Mouse (Mus musculus) CH12.LX (cell line): Measurements from ENCODE around the gene Maml2. TPM values are rescaled to one million over a fixed set of nuclear protein-coding genes. Genes with fewer than 3 reads are reported as not detected.

Experiments
- DNase-seq: peaks from one replicate; pipeline ENCODE4 v3.0.0-alpha.2; 2013; ENCODE audit errors: extremely low read depth
- H3K27ac ChIP-seq: 2 replicates; pipeline ENCODE4 v1.5.1; 2012; ENCODE audit warnings: low read depth, mild to moderate bottlenecking, control low read depth, moderate library complexity; ENCODE audit not compliant: insufficient read depth
- H3K27me3 ChIP-seq: replicated peaks from 2 replicates; pipeline ENCODE3; 2012; ENCODE audit warnings: inconsistent platforms
- H3K36me3 ChIP-seq, 2 experiments: replicated peaks in 1 of 2; 2 replicates each; pipeline versions ENCODE3 to v1.6.1; 2012; ENCODE audit warnings: inconsistent platforms in 1 of 2, low read length in 1 of 2, mild to moderate bottlenecking in 1 of 2, mixed read lengths in 1 of 2, moderate library complexity in 1 of 2; ENCODE audit not compliant: control insufficient read depth in 1 of 2, insufficient read depth in 1 of 2
- H3K4me1 ChIP-seq, 2 experiments: 2 replicates each; pipeline ENCODE4 v1.6.1; 2012; ENCODE audit warnings: inconsistent platforms in 1 of 2, moderate library complexity in 1 of 2; ENCODE audit not compliant: insufficient read depth in 2 of 2, control insufficient read depth in 1 of 2
- H3K4me2 ChIP-seq: 2 replicates; pipeline ENCODE4 v1.6.1; 2012; ENCODE audit warnings: low read depth, mild to moderate bottlenecking, control low read depth; ENCODE audit not compliant: poor library complexity, insufficient read depth, severe bottlenecking
- H3K4me3 ChIP-seq, 3 experiments: fragments of 150-350 bp in 1 of 3; sonication (generic) in 1 of 3; replicated peaks in 1 of 3; 2 replicates each; pipeline versions ENCODE3 to v1.5.1; 2011 to 2012; ENCODE audit warnings: low read depth in 2 of 3, low read length in 2 of 3, mild to moderate bottlenecking in 2 of 3, moderate library complexity in 2 of 3, control low read depth in 1 of 3, improper control_type of control experiment in 1 of 3, inconsistent platforms in 1 of 3, mixed read lengths in 1 of 3; ENCODE audit not compliant: poor library complexity in 1 of 3
- H3K79me2 ChIP-seq: replicated peaks from 2 replicates; pipeline ENCODE4 v1.6.1; 2012; ENCODE audit warnings: mild to moderate bottlenecking, moderate library complexity; ENCODE audit not compliant: control insufficient read depth, poor library complexity, insufficient read depth, severe bottlenecking; ENCODE audit errors: extremely low read depth
- H3K9ac ChIP-seq: 2 replicates; pipeline ENCODE4 v1.6.1; 2012; ENCODE audit warnings: low read depth, mild to moderate bottlenecking, control low read depth, moderate library complexity; ENCODE audit not compliant: insufficient read depth
- H3K9me3 ChIP-seq: replicated peaks from 2 replicates; pipeline ENCODE3; 2012; ENCODE audit warnings: low read length, inconsistent platforms, mixed read lengths
- BHLHE40 ChIP-seq: IDR thresholded peaks from 2 replicates; pipeline ENCODE4 v1.6.1; 2011; ENCODE audit warnings: mild to moderate bottlenecking, low read depth, low read length, improper control_type of control experiment
- CHD1 ChIP-seq: IDR thresholded peaks from 2 replicates; pipeline ENCODE4 v1.6.1; 2012; ENCODE audit warnings: low read depth, low read length, improper control_type of control experiment, inconsistent platforms
- CHD2 ChIP-seq: IDR thresholded peaks from 2 replicates; pipeline ENCODE4 v1.6.1; 2011; ENCODE audit warnings: low read length, improper control_type of control experiment
- CTCF ChIP-seq, 2 experiments: IDR thresholded peaks in 1 of 2; conservative IDR thresholded peaks in 1 of 2; 2 replicates each; pipeline ENCODE4 v1.5.1; 2011 to 2012; ENCODE audit warnings: low read depth in 2 of 2, low read length in 2 of 2, improper control_type of control experiment in 1 of 2, inconsistent platforms in 1 of 2, mild to moderate bottlenecking in 1 of 2, moderate library complexity in 1 of 2
- E2F4 ChIP-seq: IDR thresholded peaks from 2 replicates; pipeline ENCODE4 v1.6.1; 2011; ENCODE audit warnings: low read depth, low read length, improper control_type of control experiment; ENCODE audit not compliant: insufficient replicate concordance
- ELF1 ChIP-seq: IDR thresholded peaks from 2 replicates; pipeline ENCODE4 v1.6.1; 2014; ENCODE audit warnings: low read depth, mild to moderate bottlenecking, inconsistent platforms, low read length, improper control_type of control experiment
- GABPA ChIP-seq: IDR thresholded peaks from 2 replicates; pipeline ENCODE4 v1.6.1; 2012; ENCODE audit warnings: low read depth, low read length, improper control_type of control experiment, inconsistent platforms; ENCODE audit not compliant: insufficient replicate concordance
- IRF4 ChIP-seq: IDR thresholded peaks from 2 replicates; pipeline ENCODE4 v1.6.1; 2014; ENCODE audit warnings: low read depth, mild to moderate bottlenecking, inconsistent platforms, low read length, improper control_type of control experiment
- JUND ChIP-seq: conservative IDR thresholded peaks from 2 replicates; pipeline ENCODE4 v1.6.1; 2011; ENCODE audit warnings: low read depth, low read length, improper control_type of control experiment
- MAX ChIP-seq: IDR thresholded peaks from 2 replicates; pipeline ENCODE4 v1.6.1; 2011; ENCODE audit warnings: low read length, improper control_type of control experiment
- MEF2A ChIP-seq: IDR thresholded peaks from 2 replicates; pipeline ENCODE4 v1.6.1; 2014; ENCODE audit warnings: low read depth, mild to moderate bottlenecking, inconsistent platforms, low read length, improper control_type of control experiment, borderline replicate concordance
- MXI1 ChIP-seq: IDR thresholded peaks from 2 replicates; pipeline ENCODE4 v1.6.1; 2011; ENCODE audit warnings: mild to moderate bottlenecking, low read depth, low read length, improper control_type of control experiment
- NELFE ChIP-seq: IDR thresholded peaks from 2 replicates; pipeline ENCODE4 v1.6.1; 2011; ENCODE audit warnings: low read depth, low read length, improper control_type of control experiment
- NRF1 ChIP-seq: IDR thresholded peaks from 2 replicates; pipeline ENCODE4 v1.6.1; 2014; ENCODE audit warnings: low read depth, mild to moderate bottlenecking, inconsistent platforms, low read length, improper control_type of control experiment, moderate library complexity
- POLR2A ChIP-seq: IDR thresholded peaks from 2 replicates; pipeline ENCODE4 v1.6.1; 2011; ENCODE audit warnings: low read depth, mild to moderate bottlenecking, improper control_type of control experiment, low read length
- POLR2AphosphoS2 ChIP-seq: IDR thresholded peaks from 2 replicates; pipeline ENCODE4 v1.6.1; 2011; ENCODE audit warnings: low read depth, low read length, improper control_type of control experiment
- RCOR1 ChIP-seq: conservative IDR thresholded peaks from 2 replicates; pipeline ENCODE4 v1.6.1; 2012; ENCODE audit warnings: low read depth, mild to moderate bottlenecking, inconsistent platforms, low read length, improper control_type of control experiment
- SIN3A ChIP-seq: IDR thresholded peaks from 2 replicates; pipeline ENCODE4 v1.6.1; 2012; ENCODE audit warnings: low read length, improper control_type of control experiment, inconsistent platforms
- TBP ChIP-seq: conservative IDR thresholded peaks from 2 replicates; pipeline ENCODE4 v1.6.1; 2011; ENCODE audit warnings: low read depth, low read length, improper control_type of control experiment
- UBTF ChIP-seq: IDR thresholded peaks from 2 replicates; pipeline ENCODE4 v1.6.1; 2012; ENCODE audit warnings: low read depth, mild to moderate bottlenecking, inconsistent platforms, low read length, improper control_type of control experiment, moderate library complexity
- ZC3H11A ChIP-seq: IDR thresholded peaks from 2 replicates; pipeline ENCODE4 v1.6.1; 2012; ENCODE audit warnings: low read depth, mild to moderate bottlenecking, inconsistent platforms, low read length, improper control_type of control experiment
- ZKSCAN1 ChIP-seq: IDR thresholded peaks from 2 replicates; pipeline ENCODE4 v1.6.1; 2012; ENCODE audit warnings: low read depth, inconsistent platforms, low read length, improper control_type of control experiment, borderline replicate concordance
- ZMIZ1 ChIP-seq: IDR thresholded peaks from 2 replicates; pipeline ENCODE4 v1.6.1; 2012; ENCODE audit warnings: low read depth, mild to moderate bottlenecking, inconsistent platforms, low read length, improper control_type of control experiment
- ZNF384 ChIP-seq: IDR thresholded peaks from 2 replicates; pipeline ENCODE4 v1.6.1; 2012; ENCODE audit warnings: low read depth, low read length, improper control_type of control experiment, inconsistent platforms
- dilution Hi-C: fragments of 300-500 bp; cut with MboI; formaldehyde crosslinking; loops from 2 replicates; pipeline ENCODE4 v1.14.3; 2020; ENCODE audit warnings: low sequenced_read_pairs; ENCODE audit not compliant: extremely low pct_unique_long_range_greater_than_20kb, extremely low pct_ligation_motif_present
- in situ Hi-C: fragments of 300-500 bp; cut with MboI; formaldehyde crosslinking; loops from 3 replicates; pipeline ENCODE4 v1.14.3; 2019; ENCODE audit warnings: low sequenced_read_pairs, low pct_ligation_motif_present, low pct_unique_long_range_greater_than_20kb, mixed read lengths
- polyA plus RNA-seq: library from polyadenylated mRNA; unstranded; fragments of >175 nt; gene quantifications from 2 replicates; pipeline ENCODE4 v1.2.1, GENCODE M21; 2012; ENCODE audit warnings: low read depth; ENCODE audit not compliant: insufficient read length
- total RNA-seq, 2 experiments: library from RNA; depleted of rRNA; stranded (reverse); fragments of 300-350 nt in 1 of 2; fragments of >200 nt in 1 of 2; gene quantifications; 2 replicates each; pipeline ENCODE4 v1.2.3; 2012 to 2014

The Maml2 gene
- total and polyA plus RNA-seq, 3 experiments: 5.9 to 9.1 (median 5.9) TPM

GRCm38 (mm10) chr9:13525561-13526255 lies 228.0 kb downstream of the Maml2 start:
- H3K4me3 ChIP-seq: no peak overlapping the region
- H3K27ac ChIP-seq: no peak overlapping the region
- no peaks in the 10 kb centered on the region for H3K9me3 ChIP-seq
- dilution Hi-C loops: no loop called here
- peaks cover 0 to 9% of the 10 kb centered on the region in 2 experiments for H3K36me3 ChIP-seq
- in situ Hi-C loops: no loop called here
- no peak overlapping the region for H3K9ac ChIP-seq
- no peak for TF ChIP-seq CTCF (conservative IDR thresholded peaks at IDR 0.05 in 1 of 2, IDR thresholded peaks at IDR 0.05 in 1 of 2; ENCODE audit: low read depth in 2 of 2, low read length in 2 of 2)
- TF ChIP-seq E2F4: no peak
- no peak for TF ChIP-seq ZNF384
- TF ChIP-seq SIN3A: no peak
- no peak for TF ChIP-seq ZC3H11A
- no peak for TF ChIP-seq IRF4
- no peak for TF ChIP-seq UBTF
- TF ChIP-seq RCOR1: no peak
- H3K4me1 ChIP-seq: peaks cover 10 to 28% of the 10 kb centered on the region in 2 experiments
- no peaks in the 10 kb centered on the region for H3K79me2 ChIP-seq
- H3K27me3 ChIP-seq: no peaks in the 10 kb centered on the region
- DNase-seq: no peak
- no peak overlapping the region for H3K4me2 ChIP-seq

DNA sequence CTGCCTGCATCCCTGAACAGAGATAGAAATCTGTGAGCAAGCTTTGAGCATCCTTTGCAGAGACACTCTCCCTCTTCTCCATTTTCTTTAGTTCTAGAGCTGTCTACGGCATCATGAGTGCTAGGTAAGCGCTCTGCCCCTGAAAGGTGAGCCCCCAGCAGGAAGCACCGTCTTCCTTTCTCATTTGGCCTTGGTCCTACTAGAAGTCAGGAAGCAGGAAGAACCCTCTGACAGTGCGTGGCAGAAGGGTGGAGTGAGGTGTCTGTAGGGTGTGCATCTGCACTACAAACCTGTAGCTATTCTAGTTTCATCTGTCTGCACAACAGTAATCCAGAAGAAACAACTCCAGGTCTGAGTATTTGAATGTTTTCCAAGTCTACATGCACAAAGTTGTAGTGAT lies 232.8 kb downstream of the Maml2 start:
- Histone ChIP-seq H3K27ac (no peak overlapping the region), H3K79me2 (no peaks in the 10 kb centered on the region), H3K9ac (no peak overlapping the region), H3K36me3 (peaks cover 3 to 5% of the 10 kb centered on the region in 2 experiments), H3K4me2 (no peak overlapping the region), H3K9me3 (no peaks in the 10 kb centered on the region), H3K27me3 (no peaks in the 10 kb centered on the region), H3K4me1 (peaks cover 0 to 9% of the 10 kb centered on the region in 2 experiments; a peak in 2 of 4 replicates), H3K4me3 (no peak overlapping the region)
- no peak for DNase-seq
- dilution Hi-C loops: no loop called here
- in situ Hi-C loops: no loop called here
- no peak for TF ChIP-seq SIN3A
- TF ChIP-seq MAX: no peak
- TF ChIP-seq JUND: no peak
- TF ChIP-seq POLR2A: no peak
- no peak for TF ChIP-seq ELF1

- DNase-seq: no peak
- Histone ChIP-seq H3K4me1 (peaks cover 8 to 19% of the 10 kb centered on the region in 2 experiments), H3K36me3 (peaks cover 3 to 5% of the 10 kb centered on the region in 2 experiments), H3K27ac (no peak overlapping the region), H3K9me3 (no peaks in the 10 kb centered on the region), H3K9ac (no peak overlapping the region), H3K4me3 (no peak overlapping the region), H3K79me2 (no peaks in the 10 kb centered on the region), H3K4me2 (no peak overlapping the region), H3K27me3 (no peaks in the 10 kb centered on the region)
- dilution Hi-C loops (no loop called here), in situ Hi-C loops (no loop called here)
- TF ChIP-seq MEF2A (no peak), BHLHE40 (no peak), UBTF (no peak), TBP (no peak), JUND (no peak), POLR2AphosphoS2 (no peak), GABPA (no peak), ZMIZ1 (no peak), IRF4 (no peak), ZNF384 (no peak), MAX (no peak), NRF1 (no peak), MXI1 (no peak), CTCF (conservative IDR thresholded peaks at IDR 0.05 in 1 of 2, IDR thresholded peaks at IDR 0.05 in 1 of 2; ENCODE audit: low read depth in 2 of 2, low read length in 2 of 2) (no peak), NELFE (no peak), ZKSCAN1 (no peak), CHD2 (no peak), CHD1 (no peak)
Measured at GRCm38 (mm10) chr9:13533076-13533707, 235.4 kb downstream of the Maml2 start.
